8 mouse cellular contexts compared by ENCODE assay signal in genomic region chr9:107550491-107551116, GRCm38 (mm10). TPM values are rescaled to one million over a fixed set of nuclear protein-coding genes. Genes with fewer than 3 reads are reported as not detected.
A peak's percentile ranks its signal among the peaks of the same experiment; 100 is the strongest.
DNase-seq lines count a peak whose midpoint lies in the region; ATAC-seq and TF ChIP-seq lines count a peak whose summit lies in the region.

No protein-coding gene starts in this region.

- H3K4me1 ChIP-seq in thymus, adult 2 months (replicated peaks; ENCODE audit: control insufficient read depth, insufficient read depth, low read length), result peaks cover 61% of the 10 kb centered on the region
- peaks cover 37% of the 10 kb centered on the region for H3K4me1 ChIP-seq in intestine, embryonic 15.5 days (replicated peaks)
- peaks cover 46% of the 10 kb centered on the region for H3K4me1 ChIP-seq in liver, embryonic 16.5 days (ENCODE audit: control insufficient read depth, low read depth, low read length)

- peak overlapping the region; percentile 70 for H3K27ac ChIP-seq in thymus, adult 2 months (ENCODE audit: control insufficient read depth, insufficient read depth, low read length)
- H3K27ac ChIP-seq in intestine, embryonic 15.5 days, result peak overlapping the region; percentile 63
- no peak overlapping the region for H3K27ac ChIP-seq in liver, embryonic 16.5 days (ENCODE audit: low read length)

- no peak for TF ChIP-seq CTCF in thymus, adult 2 months (IDR thresholded peaks at IDR 0.05; ENCODE audit: borderline replicate concordance, control insufficient read depth, extremely low read depth, insufficient read depth, low read length, poor library complexity)

- peak overlapping the region; percentile 71 for H3K9ac ChIP-seq in intestine, embryonic 15.5 days
- peak overlapping the region; percentile 53 for H3K9ac ChIP-seq in liver, embryonic 16.5 days (ENCODE audit: low read depth, low read length)

- H3K4me3 ChIP-seq in thymus, adult 2 months (ENCODE audit: control insufficient read depth, insufficient read depth, low read length), result peak overlapping the region; percentile 53
- peak overlapping the region; percentile 56 for H3K4me3 ChIP-seq in intestine, embryonic 15.5 days (replicated peaks)
- peak overlapping the region; percentile 60 for H3K4me3 ChIP-seq in liver, embryonic 16.5 days (ENCODE audit: low read depth, low read length)

- no peak for ATAC-seq in intestine, embryonic 15.5 days
- no peak for ATAC-seq in liver, embryonic 16.5 days (ENCODE audit: low read depth)
- no peak for ATAC-seq in erythroid progenitor cell, adult 5-6 weeks (replicated peaks; ENCODE audit: low FRiP score, poor library complexity, severe bottlenecking)

- H3K9me3 ChIP-seq in intestine, embryonic 15.5 days, result no peaks in the 10 kb centered on the region
- H3K9me3 ChIP-seq in liver, embryonic 16.5 days (replicated peaks; ENCODE audit: control insufficient read depth, low read length), result no peaks in the 10 kb centered on the region

- DNase-seq in thymus, adult 2 months, result no peak
- DNase-seq in thymus, postnatal 36 days, result no peak
- peak; percentile 90 for DNase-seq in yolk sac, embryonic 10.5 days (ENCODE audit: low spot score)
- DNase-seq in urinary bladder, postnatal 10 days (ENCODE audit: low spot score), result no peak
- no peak for DNase-seq in right cerebral cortex, postnatal 25 days

- H3K27me3 ChIP-seq in thymus, adult 2 months (ENCODE audit: control insufficient read depth, insufficient read depth, low read length), result no peaks in the 10 kb centered on the region
- H3K27me3 ChIP-seq in intestine, embryonic 15.5 days (replicated peaks), result no peaks in the 10 kb centered on the region
- peaks cover 20% of the 10 kb centered on the region; the same call in 1 of the 2 replicates for H3K27me3 ChIP-seq in liver, embryonic 16.5 days (ENCODE audit: control insufficient read depth, insufficient read depth, low read depth, low read length)

- WGBS in thymus, adult 2 months, result 61% methylated on average over 23 of the region's 23 CpGs
- WGBS in intestine, embryonic 15.5 days, result 34% methylated on average over 23 of the region's 23 CpGs
- 44% methylated on average over 23 of the region's 23 CpGs for WGBS in liver, embryonic 16.5 days (ENCODE audit: insufficient replicate concordance)

- peak overlapping the region; percentile 97 for H3K4me2 ChIP-seq in intestine, embryonic 15.5 days (replicated peaks)
- peak overlapping the region; percentile 83 for H3K4me2 ChIP-seq in liver, embryonic 16.5 days (ENCODE audit: low read depth, low read length)

- no peaks in the 10 kb centered on the region for H3K36me3 ChIP-seq in thymus, adult 2 months (ENCODE audit: control insufficient read depth, insufficient read depth, low read length)
- H3K36me3 ChIP-seq in intestine, embryonic 15.5 days, result no peaks in the 10 kb centered on the region
- no peaks in the 10 kb centered on the region for H3K36me3 ChIP-seq in liver, embryonic 16.5 days (ENCODE audit: control insufficient read depth, insufficient read depth)

- TF ChIP-seq POLR2A in thymus, adult 2 months (IDR thresholded peaks at IDR 0.05; ENCODE audit: control insufficient read depth, extremely low read depth, insufficient read depth, low read length, poor library complexity), result peak; percentile 13; the same call in 1 of the 2 replicates

RNA-seq across cellular contexts. Expression of gene Rassf1, which starts 0.8 kb away (rescaled TPM):
- polyA plus RNA-seq in thymus, adult 2 months (2012; rRNA removed), result 48.8 and 50.8 TPM in 2 replicates
- 51.7 and 52.7 TPM in 2 replicates for polyA plus RNA-seq in intestine, embryonic 15.5 days (2015; fragmentation: Nextera tagmentation; extraction: Ambion mirVana)
- polyA plus RNA-seq in liver, embryonic 16.5 days (2015; fragmentation: Nextera tagmentation; extraction: Ambion mirVana), result 15.9 and 16.5 TPM in 2 replicates
- 24.5 and 35.2 TPM in 2 replicates for total RNA-seq in erythroid progenitor cell, adult 5-6 weeks (2015; ENCODE audit: low replicate concordance)
- 31.4 and 31.7 TPM in 2 replicates for total RNA-seq in erythroid progenitor cell, adult 5-6 weeks (2017; ENCODE audit: low replicate concordance)

RNA-seq across cellular contexts. Expression of gene Zmynd10, which starts 3.5 kb away (rescaled TPM):
- polyA plus RNA-seq in thymus, adult 2 months (2012; rRNA removed), result 2.9 and 3.4 TPM in 2 replicates
- 0.67 and 0.68 TPM in 2 replicates for polyA plus RNA-seq in intestine, embryonic 15.5 days (2015; fragmentation: Nextera tagmentation; extraction: Ambion mirVana)
- polyA plus RNA-seq in liver, embryonic 16.5 days (2015; fragmentation: Nextera tagmentation; extraction: Ambion mirVana), result 1.7 and 2.4 TPM in 2 replicates
- not detected in 2 replicates for total RNA-seq in erythroid progenitor cell, adult 5-6 weeks (2015; ENCODE audit: low replicate concordance)
- total RNA-seq in erythroid progenitor cell, adult 5-6 weeks (2017; ENCODE audit: low replicate concordance), result not detected in 2 replicates

RNA-seq across cellular contexts. Expression of gene Nprl2, which starts 8.6 kb away (rescaled TPM):
- 74.5 and 83.5 TPM in 2 replicates for polyA plus RNA-seq in thymus, adult 2 months (2012; rRNA removed)
- polyA plus RNA-seq in intestine, embryonic 15.5 days (2015; fragmentation: Nextera tagmentation; extraction: Ambion mirVana), result 33.9 and 36.9 TPM in 2 replicates
- 12.1 and 12.5 TPM in 2 replicates for polyA plus RNA-seq in liver, embryonic 16.5 days (2015; fragmentation: Nextera tagmentation; extraction: Ambion mirVana)
- 1.4 and 31.4 TPM in 2 replicates for total RNA-seq in erythroid progenitor cell, adult 5-6 weeks (2015; ENCODE audit: low replicate concordance)
- 1.1 and 1.2 TPM in 2 replicates for total RNA-seq in erythroid progenitor cell, adult 5-6 weeks (2017; ENCODE audit: low replicate concordance)

RNA-seq across cellular contexts. Expression of gene Cyb561d2, which starts 8.6 kb away (rescaled TPM):
- polyA plus RNA-seq in thymus, adult 2 months (2012; rRNA removed), result 78.7 and 84.3 TPM in 2 replicates
- 31.2 and 35.8 TPM in 2 replicates for polyA plus RNA-seq in intestine, embryonic 15.5 days (2015; fragmentation: Nextera tagmentation; extraction: Ambion mirVana)
- polyA plus RNA-seq in liver, embryonic 16.5 days (2015; fragmentation: Nextera tagmentation; extraction: Ambion mirVana), result 10.6 and 11.2 TPM in 2 replicates
- not detected in 2 replicates for total RNA-seq in erythroid progenitor cell, adult 5-6 weeks (2015; ENCODE audit: low replicate concordance)
- total RNA-seq in erythroid progenitor cell, adult 5-6 weeks (2017; ENCODE audit: low replicate concordance), result 1.8 and 2.9 TPM in 2 replicates

RNA-seq across cellular contexts. Expression of gene Tusc2, which starts 12.5 kb away (rescaled TPM):
- 67.3 and 68.1 TPM in 2 replicates for polyA plus RNA-seq in thymus, adult 2 months (2012; rRNA removed)
- 44.2 and 45.0 TPM in 2 replicates for polyA plus RNA-seq in intestine, embryonic 15.5 days (2015; fragmentation: Nextera tagmentation; extraction: Ambion mirVana)
- polyA plus RNA-seq in liver, embryonic 16.5 days (2015; fragmentation: Nextera tagmentation; extraction: Ambion mirVana), result 29.1 and 29.4 TPM in 2 replicates
- total RNA-seq in erythroid progenitor cell, adult 5-6 weeks (2015; ENCODE audit: low replicate concordance), result 9.6 and 16.9 TPM in 2 replicates
- 8.9 and 19.1 TPM in 2 replicates for total RNA-seq in erythroid progenitor cell, adult 5-6 weeks (2017; ENCODE audit: low replicate concordance)
